Mouse (Mus musculus) stomach, embryonic 15.5 days (tissue): Measurements from ENCODE around the gene Dus4l. TPM values are rescaled to one million over a fixed set of nuclear protein-coding genes. Genes with fewer than 3 reads are reported as not detected.

ENCODE experiments used
- polyA plus RNA-seq: library from polyadenylated mRNA; unstranded; fragments of >200 nt; fragmentation: Nextera tagmentation; extraction: Ambion mirVana; gene quantifications from 2 replicates; pipeline ENCODE4 v1.2.1, GENCODE M21; 2015

Gene Dus4l
- polyA plus RNA-seq, 1 experiment from 2014 or later: 12.1 TPM

Other genes with a start within 250 kb of the Dus4l start
- gene Cbll1, start 155.2 kb downstream of the Dus4l start, polyA plus RNA-seq: 12.1 TPM in 2 replicates
- gene Slc26a4, start 94.9 kb downstream of the Dus4l start, polyA plus RNA-seq: 0.06 and 0.19 TPM in 2 replicates
- 32.4 and 36.6 TPM in 2 replicates for gene Bcap29, start 20.2 kb downstream of the Dus4l start, polyA plus RNA-seq
- 29.7 and 30.2 TPM in 2 replicates for gene Cog5, start within 50 bp of the Dus4l start, polyA plus RNA-seq
- gene Gpr22, start 59.1 kb upstream of the Dus4l start, polyA plus RNA-seq: 3.2 and 5.6 TPM in 2 replicates